Mouse (Mus musculus) forebrain, embryonic 12.5 days (tissue): ENCODE results near the gene Tcf7l2. TPM values are rescaled to one million over a fixed set of nuclear protein-coding genes. Genes with fewer than 3 reads are reported as not detected.

Experiments
- ATAC-seq: fragments of 200-750 bp; cut with Nextera tagmentation; 2 replicates; pipeline ENCODE4 v1.8.0; 2017; ENCODE audit warnings: moderate TSS enrichment; ENCODE audit not compliant: low FRiP score
- H3K27ac ChIP-seq: fragments of 300-500 bp; sonication (generic); 2 replicates; pipeline ENCODE4 v1.5.1; 2016; ENCODE audit warnings: mild to moderate bottlenecking
- H3K27me3 ChIP-seq: fragments of 300-500 bp; sonication (generic); 2 replicates; pipeline ENCODE4 v1.6.1; 2016; ENCODE audit warnings: mild to moderate bottlenecking
- H3K36me3 ChIP-seq: fragments of 300-500 bp; sonication (generic); replicated peaks from 2 replicates; pipeline ENCODE4 v1.6.1; 2016; ENCODE audit warnings: mild to moderate bottlenecking
- H3K4me1 ChIP-seq: fragments of 300-500 bp; sonication (generic); 2 replicates; pipeline ENCODE4 v1.6.1; 2016
- H3K4me2 ChIP-seq: fragments of 300-500 bp; sonication (generic); 2 replicates; pipeline ENCODE4 v1.6.1; 2016; ENCODE audit warnings: mild to moderate bottlenecking, moderate library complexity
- H3K4me3 ChIP-seq: fragments of 300-500 bp; sonication (generic); replicated peaks from 2 replicates; pipeline ENCODE4 v1.5.1; 2016; ENCODE audit warnings: mild to moderate bottlenecking
- H3K9ac ChIP-seq: fragments of 300-500 bp; sonication (generic); 2 replicates; pipeline ENCODE4 v1.6.1; 2016; ENCODE audit warnings: mild to moderate bottlenecking
- H3K9me3 ChIP-seq: fragments of 300-500 bp; sonication (generic); 2 replicates; pipeline ENCODE4 v1.6.1; 2016
- WGBS: fragments of 180-500 bp; shearing (Covaris S2); methylation state at CpG from one replicate; pipeline ENCODE4 v1.1.7; 2016; 5-methylcytosine and 5-hydroxymethylcytosine counted together
- polyA plus RNA-seq: library from polyadenylated mRNA; unstranded; fragments of >200 nt; fragmentation: Nextera tagmentation; extraction: Ambion mirVana; gene quantifications from 2 replicates; pipeline ENCODE4 v1.2.1, GENCODE M21; 2016

The Tcf7l2 gene
- polyA plus RNA-seq, 1 experiment from 2014 or later = 220 TPM

GRCm38 (mm10) chr19:55843111-55843887 is 101.7 kb downstream of the Tcf7l2 start:
- Histone ChIP-seq H3K27me3 (no peaks in the 10 kb centered on the region), H3K4me3 (no peak overlapping the region), H3K9me3 (no peaks in the 10 kb centered on the region), H3K4me1 (peaks cover 58% of the 10 kb centered on the region), H3K36me3 (no peaks in the 10 kb centered on the region), H3K9ac (no peak overlapping the region), H3K27ac (no peak overlapping the region), H3K4me2 (no peak overlapping the region)
- 73% methylated on average over 11 of the region's 11 CpGs for WGBS
- ATAC-seq = no peak

- Histone ChIP-seq H3K36me3 (no peaks in the 10 kb centered on the region), H3K4me3 (no peak overlapping the region), H3K4me1 (peaks cover 44% of the 10 kb centered on the region), H3K27ac (no peak overlapping the region), H3K4me2 (no peak overlapping the region), H3K27me3 (no peaks in the 10 kb centered on the region), H3K9me3 (no peaks in the 10 kb centered on the region), H3K9ac (no peak overlapping the region)
- 53% methylated on average over 2 of the region's 2 CpGs for WGBS
- no peak for ATAC-seq
Measured at GRCm38 (mm10) chr19:55845702-55846101, 104.1 kb downstream of the Tcf7l2 start.

GRCm38 (mm10) chr19:55846256-55846655 is 104.6 kb downstream of the Tcf7l2 start:
- Histone ChIP-seq H3K4me3 (no peak overlapping the region), H3K9me3 (no peaks in the 10 kb centered on the region), H3K4me1 (peaks cover 45% of the 10 kb centered on the region), H3K27me3 (no peaks in the 10 kb centered on the region), H3K27ac (no peak overlapping the region), H3K9ac (no peak overlapping the region), H3K36me3 (no peaks in the 10 kb centered on the region), H3K4me2 (no peak overlapping the region)
- WGBS = 85% methylated on average over 6 of the region's 6 CpGs
- ATAC-seq = no peak

- no peak for ATAC-seq
- Histone ChIP-seq H3K27me3 (no peaks in the 10 kb centered on the region), H3K9ac (no peak overlapping the region), H3K4me3 (no peak overlapping the region), H3K4me2 (no peak overlapping the region), H3K36me3 (no peaks in the 10 kb centered on the region), H3K27ac (no peak overlapping the region), H3K4me1 (peaks cover 48% of the 10 kb centered on the region), H3K9me3 (no peaks in the 10 kb centered on the region)
- 67% methylated on average over 4 of the region's 4 CpGs for WGBS
Measured at GRCm38 (mm10) chr19:55847043-55847442, 105.4 kb downstream of the Tcf7l2 start.

GRCm38 (mm10) chr19:55850402-55851078 is 108.9 kb downstream of the Tcf7l2 start:
- ATAC-seq = no peak
- Histone ChIP-seq H3K4me3 (no peak overlapping the region), H3K27me3 (no peaks in the 10 kb centered on the region), H3K9me3 (no peaks in the 10 kb centered on the region), H3K27ac (no peak overlapping the region), H3K4me2 (no peak overlapping the region), H3K9ac (no peak overlapping the region), H3K4me1 (peaks cover 45% of the 10 kb centered on the region), H3K36me3 (no peaks in the 10 kb centered on the region)
- WGBS = 86% methylated on average over 8 of the region's 8 CpGs

GRCm38 (mm10) chr19:55851498-55852324 is 110.1 kb downstream of the Tcf7l2 start:
- H3K4me2 ChIP-seq = no peak overlapping the region
- ATAC-seq = 0 out of 2 replicates have a peak, but pooled peaks have one; percentile 27
- no peaks in the 10 kb centered on the region for H3K9me3 ChIP-seq
- H3K4me1 ChIP-seq = peaks cover 40% of the 10 kb centered on the region
- no peak overlapping the region for H3K4me3 ChIP-seq
- H3K27me3 ChIP-seq = no peaks in the 10 kb centered on the region
- 78% methylated on average over 19 of the region's 19 CpGs for WGBS
- no peaks in the 10 kb centered on the region for H3K36me3 ChIP-seq
- H3K9ac ChIP-seq = peak overlapping the region; percentile 38; the same call in 1 of the 2 replicates
- H3K27ac ChIP-seq = no peak overlapping the region

GRCm38 (mm10) chr19:55854389-55854788 is 112.8 kb downstream of the Tcf7l2 start:
- Histone ChIP-seq H3K27ac (no peak overlapping the region), H3K9ac (no peak overlapping the region), H3K4me3 (no peak overlapping the region), H3K4me2 (no peak overlapping the region), H3K9me3 (no peaks in the 10 kb centered on the region), H3K27me3 (no peaks in the 10 kb centered on the region), H3K36me3 (no peaks in the 10 kb centered on the region), H3K4me1 (peaks cover 36% of the 10 kb centered on the region)
- 80% methylated on average over 10 of the region's 10 CpGs for WGBS
- no peak for ATAC-seq

GRCm38 (mm10) chr19:55855571-55855970 is 114.0 kb downstream of the Tcf7l2 start:
- ATAC-seq = no peak
- H3K27me3 ChIP-seq = no peaks in the 10 kb centered on the region
- H3K36me3 ChIP-seq = no peaks in the 10 kb centered on the region
- no peak overlapping the region for H3K4me2 ChIP-seq
- WGBS = 86% methylated on average over 5 of the region's 5 CpGs
- no peak overlapping the region for H3K9ac ChIP-seq
- no peaks in the 10 kb centered on the region for H3K9me3 ChIP-seq
- no peak overlapping the region for H3K4me3 ChIP-seq
- no peak overlapping the region for H3K27ac ChIP-seq
- peaks cover 27% of the 10 kb centered on the region for H3K4me1 ChIP-seq

- 90% methylated on average over 4 of the region's 4 CpGs for WGBS
- H3K4me2 ChIP-seq = no peak overlapping the region
- no peak for ATAC-seq
- H3K9ac ChIP-seq = no peak overlapping the region
- peaks cover 13% of the 10 kb centered on the region; the same call in 1 of the 2 replicates for H3K4me1 ChIP-seq
- no peaks in the 10 kb centered on the region for H3K36me3 ChIP-seq
- H3K4me3 ChIP-seq = no peak overlapping the region
- H3K27me3 ChIP-seq = no peaks in the 10 kb centered on the region
- H3K27ac ChIP-seq = no peak overlapping the region
- no peaks in the 10 kb centered on the region for H3K9me3 ChIP-seq
Measured at GRCm38 (mm10) chr19:55857328-55857727, 115.7 kb downstream of the Tcf7l2 start.

- no peaks in the 10 kb centered on the region for H3K9me3 ChIP-seq
- H3K9ac ChIP-seq = no peak overlapping the region
- no peak overlapping the region for H3K4me2 ChIP-seq
- no peak overlapping the region for H3K4me3 ChIP-seq
- no peak for ATAC-seq
- 87% methylated on average over 10 of the region's 10 CpGs for WGBS
- H3K4me1 ChIP-seq = peaks cover 3% of the 10 kb centered on the region; the same call in 1 of the 2 replicates
- H3K27ac ChIP-seq = no peak overlapping the region
- H3K27me3 ChIP-seq = no peaks in the 10 kb centered on the region
- H3K36me3 ChIP-seq = peaks cover 6% of the 10 kb centered on the region; the same call in 1 of the 2 replicates
Measured at GRCm38 (mm10) chr19:55860009-55860743, 118.6 kb downstream of the Tcf7l2 start.

GRCm38 (mm10) chr19:55861746-55862145 is 120.1 kb downstream of the Tcf7l2 start:
- ATAC-seq = no peak
- Histone ChIP-seq H3K36me3 (peaks cover 15% of the 10 kb centered on the region; the same call in 1 of the 2 replicates), H3K27me3 (no peaks in the 10 kb centered on the region), H3K4me1 (no peaks in the 10 kb centered on the region; the same call in 1 of the 2 replicates), H3K4me3 (no peak overlapping the region), H3K27ac (no peak overlapping the region), H3K9ac (no peak overlapping the region), H3K9me3 (no peaks in the 10 kb centered on the region), H3K4me2 (no peak overlapping the region)
- WGBS = 66% methylated on average over 2 of the region's 2 CpGs
